Mouse (Mus musculus): Measurements from ENCODE around the gene Tssk4. TPM values are rescaled to one million over a fixed set of nuclear protein-coding genes. Genes with fewer than 3 reads are reported as not detected.

Gene Tssk4
- total RNA-seq (2014; rRNA removed) (0.09 and 0.47 TPM in 2 replicates), polyA plus RNA-seq (2012; rRNA removed) (0.18 and 0.24 TPM in 2 replicates)

DNA sequence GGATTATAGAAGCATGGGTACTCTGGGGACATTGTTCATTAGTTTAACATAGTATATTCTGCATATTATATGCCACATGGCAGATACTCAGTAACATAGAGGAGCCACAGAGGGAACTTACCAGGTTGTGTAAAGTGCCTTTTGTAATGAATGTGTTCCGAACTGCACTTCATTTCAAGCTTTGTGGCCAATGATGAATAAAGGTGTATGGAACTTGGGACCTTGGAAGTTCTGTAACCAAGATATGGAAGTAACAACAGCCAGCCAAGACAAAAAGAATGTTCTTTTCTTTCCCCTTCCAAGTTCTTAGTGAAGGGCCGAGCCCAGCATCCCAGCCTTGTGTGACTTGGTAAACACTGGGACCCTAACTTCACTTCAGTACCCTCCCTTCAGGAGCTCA, at the start of gene Tssk4:
Gene Tssk4, plus strand, starts transcription at position 301 of the 400 bp plus-strand sequence.
- 98% methylated on average over 2 of the region's 2 CpGs for WGBS
- TF ChIP-seq CTCF (IDR thresholded peaks at IDR 0.05; ENCODE audit: low read depth, low read length) (no peak), POLR2A (IDR thresholded peaks at IDR 0.05; ENCODE audit: extremely low read depth, insufficient read depth, low read length) (no peak)
- Histone ChIP-seq H3K4me1 (ENCODE audit: control insufficient read depth, insufficient read depth, low read length) (0 out of 2 replicates have a peak, but pooled peaks cover 2% of the 10 kb centered on the region), H3K36me3 (ENCODE audit: control insufficient read depth, insufficient read depth, low read length) (no peaks in the 10 kb centered on the region), H3K79me2 (ENCODE audit: control insufficient read depth, insufficient read depth, low read length) (no peaks in the 10 kb centered on the region), H3K9ac (ENCODE audit: low read depth, low read length) (no peak within 1 kb of the TSS), H3K27me3 (ENCODE audit: control insufficient read depth, insufficient read depth, low read length) (no peaks in the 10 kb centered on the region), H3K4me3 (ENCODE audit: insufficient read depth, low read depth, low read length) (no peak within 1 kb of the TSS), H3K27ac (replicated peaks; ENCODE audit: insufficient read depth, low read depth, low read length) (no peak within 1 kb of the TSS)
- no peak for DNase-seq (ENCODE audit: extremely low read depth, low read depth, low spot score)

DNA sequence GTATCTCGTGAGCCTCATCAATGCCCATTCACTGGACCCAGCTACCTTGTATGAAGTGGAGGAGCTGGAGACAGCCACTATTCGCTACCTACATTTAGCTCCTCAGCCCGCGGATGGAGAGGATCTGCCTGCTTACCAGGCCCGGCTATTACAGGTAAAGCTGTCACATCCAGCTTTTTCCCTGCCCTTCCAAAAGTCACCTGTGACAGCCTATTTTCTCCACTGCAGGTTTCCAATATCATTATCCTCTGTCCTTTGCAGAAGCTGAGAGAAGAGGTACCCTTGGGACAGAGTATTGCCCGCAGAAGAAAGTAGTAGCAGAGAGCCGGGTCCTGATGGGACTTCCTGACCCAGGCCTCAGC, 46.7 kb upstream of the Tssk4 start, which contains the start of gene Irf9:
Gene Irf9, plus strand, starts transcription at position 301 of the 362 bp plus-strand sequence.
- H3K27ac ChIP-seq (replicated peaks; ENCODE audit: insufficient read depth, low read depth, low read length) = peak within 1 kb of the TSS; percentile 96
- 74% methylated on average over 7 of the region's 7 CpGs for WGBS
- TF ChIP-seq CTCF (IDR thresholded peaks at IDR 0.05; ENCODE audit: low read depth, low read length) (no peak), POLR2A (IDR thresholded peaks at IDR 0.05; ENCODE audit: extremely low read depth, insufficient read depth, low read length) (no peak)
- H3K36me3 ChIP-seq (ENCODE audit: control insufficient read depth, insufficient read depth, low read length) = peaks cover 38% of the 10 kb centered on the region
- no peaks in the 10 kb centered on the region for H3K27me3 ChIP-seq (ENCODE audit: control insufficient read depth, insufficient read depth, low read length)
- H3K4me1 ChIP-seq (ENCODE audit: control insufficient read depth, insufficient read depth, low read length) = peaks cover 22% of the 10 kb centered on the region
- DNase-seq (ENCODE audit: extremely low read depth, low read depth, low spot score) = no peak
- peak within 1 kb of the TSS; percentile 83 for H3K9ac ChIP-seq (ENCODE audit: low read depth, low read length)
- peaks cover 2% of the 10 kb centered on the region; the same call in 1 of the 2 replicates for H3K79me2 ChIP-seq (ENCODE audit: control insufficient read depth, insufficient read depth, low read length)
- peak within 1 kb of the TSS; percentile 75 for H3K4me3 ChIP-seq (ENCODE audit: insufficient read depth, low read depth, low read length)

DNA sequence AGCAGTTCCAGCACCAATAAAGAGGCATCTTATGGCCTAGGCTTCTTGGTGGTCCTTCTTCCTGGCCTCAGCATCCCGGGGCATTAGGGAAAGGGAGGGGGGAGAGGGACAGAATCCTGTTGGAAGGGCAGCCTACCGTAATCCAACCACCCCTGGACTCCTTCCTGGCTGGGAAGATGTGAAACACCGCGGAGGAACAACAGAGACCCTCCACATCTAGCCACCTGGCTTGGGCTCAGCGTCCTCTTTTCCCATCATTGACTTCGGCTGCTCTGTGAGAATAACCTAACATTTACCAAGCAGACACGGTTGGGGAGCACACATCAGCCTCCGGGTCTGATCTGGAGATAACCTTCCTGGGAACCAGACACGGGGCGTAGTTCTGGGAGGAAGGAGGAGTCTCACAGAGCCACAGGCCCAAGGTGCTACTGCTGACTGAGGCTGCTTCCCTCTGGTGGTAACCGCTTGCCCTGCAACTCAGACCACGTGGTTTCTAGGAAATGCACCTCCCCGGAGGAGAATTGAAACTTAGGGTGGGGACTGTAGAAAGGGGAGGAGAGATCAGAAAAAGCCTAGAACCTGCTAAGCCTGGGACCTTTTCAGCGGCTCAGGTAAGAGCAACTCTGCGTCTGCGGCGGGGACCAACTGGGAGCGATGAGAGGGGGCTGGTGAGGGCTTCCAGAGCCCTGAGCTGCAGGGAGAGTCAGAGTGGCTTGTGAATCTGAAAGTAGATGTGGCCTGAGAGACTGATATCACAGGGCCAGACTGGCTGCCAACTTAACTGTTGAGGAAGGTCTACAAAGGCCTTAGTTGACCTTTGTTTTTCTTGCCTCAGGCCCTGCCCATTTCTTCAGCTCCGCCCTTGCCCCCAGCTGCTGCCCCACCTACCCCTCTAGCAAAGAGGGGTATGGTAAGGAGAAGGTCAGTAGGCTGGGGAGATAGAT, 46.1 kb upstream of the Tssk4 start:
- 4% methylated on average over 19 of the region's 19 CpGs for WGBS
- peak; percentile 96 for DNase-seq (ENCODE audit: extremely low read depth, low read depth, low spot score)
- Histone ChIP-seq H3K79me2 (ENCODE audit: control insufficient read depth, insufficient read depth, low read length) (peaks cover 2% of the 10 kb centered on the region; the same call in 1 of the 2 replicates), H3K27me3 (ENCODE audit: control insufficient read depth, insufficient read depth, low read length) (no peaks in the 10 kb centered on the region), H3K36me3 (ENCODE audit: control insufficient read depth, insufficient read depth, low read length) (peaks cover 39% of the 10 kb centered on the region), H3K4me3 (ENCODE audit: insufficient read depth, low read depth, low read length) (peak overlapping the region; percentile 75), H3K27ac (replicated peaks; ENCODE audit: insufficient read depth, low read depth, low read length) (peak overlapping the region; percentile 96), H3K9ac (ENCODE audit: low read depth, low read length) (peak overlapping the region; percentile 83), H3K4me1 (ENCODE audit: control insufficient read depth, insufficient read depth, low read length) (peaks cover 22% of the 10 kb centered on the region)
- TF ChIP-seq CTCF (IDR thresholded peaks at IDR 0.05; ENCODE audit: low read depth, low read length) (peak; percentile 94), POLR2A (IDR thresholded peaks at IDR 0.05; ENCODE audit: extremely low read depth, insufficient read depth, low read length) (peak; percentile 24)

DNA sequence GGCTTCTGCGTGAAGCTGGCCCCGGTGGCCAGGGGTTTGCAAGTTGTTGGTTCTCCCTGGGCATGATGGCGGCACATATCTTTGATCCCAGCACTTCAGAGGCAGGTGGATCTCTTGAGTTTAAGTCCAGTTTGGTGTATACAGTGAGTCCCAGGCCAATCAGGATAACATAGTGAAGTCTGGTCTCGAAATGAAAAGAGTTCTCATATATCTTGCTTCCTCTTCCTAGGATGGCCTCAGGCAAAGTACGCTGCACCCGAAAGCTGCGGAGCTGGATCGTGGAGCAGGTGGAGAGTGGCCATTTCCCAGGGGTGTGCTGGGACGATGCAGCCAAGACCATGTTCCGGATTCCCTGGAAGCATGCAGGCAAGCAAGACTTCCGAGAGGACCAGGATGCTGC, 45.2 kb upstream of the Tssk4 start:
- H3K36me3 ChIP-seq (ENCODE audit: control insufficient read depth, insufficient read depth, low read length) = peaks cover 45% of the 10 kb centered on the region
- H3K79me2 ChIP-seq (ENCODE audit: control insufficient read depth, insufficient read depth, low read length) = peaks cover 2% of the 10 kb centered on the region; the same call in 1 of the 2 replicates
- peak overlapping the region; percentile 55 for H3K9ac ChIP-seq (ENCODE audit: low read depth, low read length)
- H3K27me3 ChIP-seq (ENCODE audit: control insufficient read depth, insufficient read depth, low read length) = no peaks in the 10 kb centered on the region
- peak overlapping the region; percentile 75 for H3K4me3 ChIP-seq (ENCODE audit: insufficient read depth, low read depth, low read length)
- TF ChIP-seq POLR2A (IDR thresholded peaks at IDR 0.05; ENCODE audit: extremely low read depth, insufficient read depth, low read length) (no peak), CTCF (IDR thresholded peaks at IDR 0.05; ENCODE audit: low read depth, low read length) (no peak)
- DNase-seq (ENCODE audit: extremely low read depth, low read depth, low spot score) = no peak
- H3K4me1 ChIP-seq (ENCODE audit: control insufficient read depth, insufficient read depth, low read length) = peaks cover 22% of the 10 kb centered on the region
- peak overlapping the region; percentile 96 for H3K27ac ChIP-seq (replicated peaks; ENCODE audit: insufficient read depth, low read depth, low read length)
- WGBS = 81% methylated on average over 11 of the region's 11 CpGs

DNA sequence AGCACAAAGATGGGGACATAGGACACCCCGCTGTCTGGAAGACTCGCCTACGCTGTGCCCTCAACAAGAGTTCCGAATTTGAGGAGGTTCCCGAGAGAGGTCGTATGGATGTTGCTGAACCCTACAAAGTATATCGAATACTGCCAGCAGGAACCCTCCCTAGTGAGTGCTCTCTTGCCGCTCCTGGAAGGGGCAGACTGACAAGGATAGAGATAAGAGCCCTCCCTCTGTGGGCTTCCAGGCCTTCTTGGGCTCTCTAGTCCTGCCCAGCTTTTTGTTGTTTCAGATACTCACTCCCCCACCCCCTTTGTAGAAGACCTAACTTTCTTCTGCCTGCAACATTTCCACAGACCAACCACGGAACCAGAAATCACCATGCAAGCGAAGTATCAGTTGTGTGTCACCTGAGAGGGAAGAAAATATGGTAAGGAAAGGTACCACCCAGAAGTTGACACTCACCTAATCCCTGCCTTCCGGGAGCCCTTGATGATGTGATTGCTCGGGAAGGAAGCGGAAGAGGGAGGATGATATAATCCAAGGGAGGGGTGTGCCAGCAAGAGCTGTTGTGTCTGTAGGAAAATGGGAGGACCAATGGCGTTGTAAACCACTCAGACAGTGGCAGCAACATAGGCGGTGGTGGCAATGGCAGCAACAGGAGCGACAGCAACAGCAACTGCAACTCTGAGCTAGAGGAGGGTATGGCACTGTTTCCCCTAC, 44.1 kb upstream of the Tssk4 start:
- 91% methylated on average over 16 of the region's 16 CpGs for WGBS
- Histone ChIP-seq H3K27ac (replicated peaks; ENCODE audit: insufficient read depth, low read depth, low read length) (no peak overlapping the region), H3K36me3 (ENCODE audit: control insufficient read depth, insufficient read depth, low read length) (peaks cover 39% of the 10 kb centered on the region), H3K27me3 (ENCODE audit: control insufficient read depth, insufficient read depth, low read length) (no peaks in the 10 kb centered on the region), H3K4me3 (ENCODE audit: insufficient read depth, low read depth, low read length) (no peak overlapping the region), H3K9ac (ENCODE audit: low read depth, low read length) (no peak overlapping the region), H3K79me2 (ENCODE audit: control insufficient read depth, insufficient read depth, low read length) (peaks cover 2% of the 10 kb centered on the region; the same call in 1 of the 2 replicates), H3K4me1 (ENCODE audit: control insufficient read depth, insufficient read depth, low read length) (peaks cover 22% of the 10 kb centered on the region)
- TF ChIP-seq CTCF (IDR thresholded peaks at IDR 0.05; ENCODE audit: low read depth, low read length) (no peak), POLR2A (IDR thresholded peaks at IDR 0.05; ENCODE audit: extremely low read depth, insufficient read depth, low read length) (no peak)
- DNase-seq (ENCODE audit: extremely low read depth, low read depth, low spot score) = no peak

Data from liver, adult 2 months (tissue).